Mouse (Mus musculus) brain, embryonic 14.5 days (tissue): ENCODE results near the gene Fam78a. TPM values are rescaled to one million over a fixed set of nuclear protein-coding genes. Genes with fewer than 3 reads are reported as not detected.

ENCODE experiments used
- DNase-seq: peaks from one replicate; pipeline ENCODE4 v3.0.0-alpha.2; 2011; ENCODE audit warnings: low read depth
- CTCF ChIP-seq: fragments of 200-500 bp; IDR thresholded peaks from 2 replicates; pipeline ENCODE4 v1.5.1; 2012; ENCODE audit warnings: inconsistent platforms, mild to moderate bottlenecking, moderate library complexity, borderline replicate concordance; ENCODE audit not compliant: insufficient read depth, insufficient read length; ENCODE audit errors: extremely low read depth
- POLR2A ChIP-seq: fragments of 200-500 bp; IDR thresholded peaks from 2 replicates; pipeline ENCODE4 v1.6.1; 2012; ENCODE audit warnings: mild to moderate bottlenecking, inconsistent platforms, borderline replicate concordance; ENCODE audit not compliant: poor library complexity, insufficient read depth, insufficient read length, severe bottlenecking; ENCODE audit errors: extremely low read depth
- polyA plus RNA-seq: library from polyadenylated mRNA; depleted of rRNA; stranded (reverse); fragments of >200 nt; gene quantifications from 2 replicates; pipeline ENCODE4 v1.2.3, GENCODE M21; 2012

Gene Fam78a
- polyA plus RNA-seq, 1 experiment, result 0.86 TPM

GRCm38 (mm10) chr2:32094001-32094707, 9.5 kb upstream of the Fam78a start:
- TF ChIP-seq CTCF, result no peak
- TF ChIP-seq POLR2A, result no peak
- no peak for DNase-seq

GRCm38 (mm10) chr2:32091956-32092355, 7.3 kb upstream of the Fam78a start:
- no peak for DNase-seq
- TF ChIP-seq POLR2A (no peak), CTCF (no peak)

- DNase-seq, result peak; percentile 21
- no peak for TF ChIP-seq POLR2A
- no peak for TF ChIP-seq CTCF
Measured at GRCm38 (mm10) chr2:32090145-32090544, 5.5 kb upstream of the Fam78a start.

GRCm38 (mm10) chr2:32089606-32090005, 4.9 kb upstream of the Fam78a start:
- DNase-seq, result no peak
- no peak for TF ChIP-seq CTCF
- no peak for TF ChIP-seq POLR2A

GRCm38 (mm10) chr2:32088372-32088981, 3.8 kb upstream of the Fam78a start:
- peak; percentile 49 for DNase-seq
- TF ChIP-seq POLR2A (no peak), CTCF (no peak)

GRCm38 (mm10) chr2:32087606-32088005, 2.9 kb upstream of the Fam78a start:
- TF ChIP-seq POLR2A (no peak), CTCF (no peak)
- DNase-seq, result no peak

- TF ChIP-seq CTCF (no peak), POLR2A (no peak)
- no peak for DNase-seq
Measured at GRCm38 (mm10) chr2:32085231-32085630, 574 bp upstream of the Fam78a start.

GRCm38 (mm10) chr2:32084872-32085199, 179 bp upstream of the Fam78a start:
- no peak for DNase-seq
- TF ChIP-seq POLR2A (no peak), CTCF (no peak)

GRCm38 (mm10) chr2:32083159-32084011, 1.3 kb downstream of the Fam78a start:
- DNase-seq, result peak; percentile 19
- TF ChIP-seq POLR2A (no peak), CTCF (no peak)

GRCm38 (mm10) chr2:32082229-32082628, 2.4 kb downstream of the Fam78a start:
- DNase-seq, result no peak
- no peak for TF ChIP-seq POLR2A
- TF ChIP-seq CTCF, result no peak

GRCm38 (mm10) chr2:32081296-32081929, 3.2 kb downstream of the Fam78a start:
- no peak for DNase-seq
- TF ChIP-seq CTCF (no peak), POLR2A (no peak)
